Mouse (Mus musculus): ENCODE data around the gene Tnfsf10. TPM values are rescaled to one million over a fixed set of nuclear protein-coding genes. Genes with fewer than 3 reads are reported as not detected.

The Tnfsf10 gene
- total RNA-seq (2023), result 1 to 10 TPM in 1 of 2 experiments, under 1 TPM in 1; 0.55 to 1.1 TPM

DNA sequence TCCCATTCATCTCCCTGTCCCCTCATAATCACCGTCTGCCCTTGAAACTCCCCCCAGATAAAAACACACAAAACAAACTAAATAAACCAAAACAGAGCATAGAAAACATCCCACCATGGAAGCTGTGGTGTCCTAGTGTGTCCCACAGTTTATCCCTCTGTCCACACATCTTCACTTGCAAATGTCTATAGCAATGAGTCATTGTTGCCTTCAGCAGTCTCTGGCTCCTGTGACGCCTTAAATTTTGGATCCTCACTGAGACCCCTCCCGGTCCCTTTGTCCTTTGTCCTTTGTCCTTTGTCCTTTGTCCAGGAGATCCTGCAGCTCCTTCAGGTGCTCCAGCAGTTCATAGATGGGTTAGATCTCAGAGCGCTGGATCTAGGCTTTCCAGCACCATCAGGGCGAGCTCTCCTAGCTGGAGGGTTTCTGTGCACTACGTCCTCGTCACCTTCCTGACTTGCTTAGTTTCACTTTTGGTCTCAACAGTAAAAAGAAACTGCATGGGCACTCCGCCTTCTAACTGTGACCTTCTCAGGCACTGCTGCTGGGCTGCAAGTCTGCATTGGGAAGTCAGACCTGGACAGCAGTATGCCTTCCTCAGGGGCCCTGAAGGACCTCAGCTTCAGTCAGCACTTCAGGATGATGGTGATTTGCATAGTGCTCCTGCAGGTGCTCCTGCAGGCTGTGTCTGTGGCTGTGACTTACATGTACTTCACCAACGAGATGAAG lies at the start of gene Tnfsf10:
Gene Tnfsf10, plus strand, starts transcription at position 470 of the 729 bp plus-strand sequence.

DNA sequence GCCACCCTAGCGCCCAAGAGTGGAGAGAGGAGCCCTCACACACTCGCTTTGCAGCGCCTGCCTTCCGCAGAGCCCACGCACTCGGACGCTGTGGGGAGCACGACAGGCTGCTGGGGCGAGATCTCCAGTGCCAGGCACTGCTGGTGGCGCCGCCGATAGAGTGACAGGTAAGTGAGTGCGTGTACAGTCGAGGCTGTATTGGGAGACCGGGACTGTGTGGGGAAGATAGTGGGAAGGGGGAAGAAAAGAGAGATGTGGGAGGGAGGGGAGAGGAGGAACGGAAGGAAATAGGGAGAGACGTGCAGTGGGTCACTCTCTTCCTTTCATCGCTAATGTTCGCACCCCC lies 54.4 kb downstream of the Tnfsf10 start, which contains the start of gene Ghsr:
Gene Ghsr, plus strand, starts transcription at position 76 of the 346 bp plus-strand sequence.

Other genes starting within 250 kb of the Tnfsf10 start
- gene Ect2, start 163.2 kb upstream of the Tnfsf10 start, total RNA-seq (2023), result 10 to 100 TPM; 37.3 to 39.6 TPM
- gene Nceh1, start 134.1 kb upstream of the Tnfsf10 start, total RNA-seq (2023), result 10 to 100 TPM; 24.2 to 33.0 TPM
- gene Ghsr, start 54.3 kb downstream of the Tnfsf10 start, total RNA-seq (2023), result not detected

Data from neutrophil, adult 83 days (primary cell).